Mouse (Mus musculus): Measurements from ENCODE around the gene Bcas2. TPM values are rescaled to one million over a fixed set of nuclear protein-coding genes. Genes with fewer than 3 reads are reported as not detected.
"Not testable (repeated sequence)": the region's sequence is repeated elsewhere in the genome, so short reads cannot be mapped to it uniquely, and the experiment has no call there.

The Bcas2 gene
- polyA plus RNA-seq, 1 experiment, result 82.1 TPM

DNA sequence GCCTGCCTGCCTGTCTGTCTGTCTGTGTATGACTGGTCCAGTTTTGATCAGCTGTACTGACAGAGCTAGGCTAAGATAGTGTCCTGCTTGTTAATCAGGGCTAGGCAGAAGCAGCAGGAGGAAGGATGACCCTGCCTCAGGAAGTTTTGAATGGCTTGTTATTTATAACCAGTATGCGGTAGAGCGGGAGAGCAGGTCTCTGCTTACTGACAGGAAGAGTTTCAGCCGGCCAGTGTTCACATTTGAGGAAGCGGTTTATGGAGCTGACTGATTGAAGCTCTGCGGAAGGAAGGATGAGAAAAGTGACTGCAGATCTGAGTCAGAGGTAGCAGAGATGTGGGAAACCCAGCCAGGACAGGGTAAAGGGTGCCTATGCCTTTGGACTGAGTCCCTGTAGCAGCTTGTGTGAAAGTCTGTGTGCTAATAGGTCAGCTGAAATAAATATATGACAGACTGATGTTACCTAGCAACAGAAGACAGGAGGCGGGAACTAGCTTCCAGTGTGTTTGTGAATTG lies 41.2 kb upstream of the Bcas2 start:
- Histone ChIP-seq H3K27ac (ENCODE audit: control insufficient read depth, insufficient read depth, low read depth, low read length) (no peak overlapping the region), H3K4me3 (ENCODE audit: control insufficient read depth, low read depth, low read length) (no peak overlapping the region), H3K27me3 (ENCODE audit: control insufficient read depth, insufficient read depth, low read length) (no peaks in the 10 kb centered on the region), H3K36me3 (ENCODE audit: control insufficient read depth, insufficient read depth, low read length) (no peaks in the 10 kb centered on the region), H3K4me1 (ENCODE audit: control insufficient read depth, insufficient read depth, low read length) (no peaks in the 10 kb centered on the region)
- no peak for TF ChIP-seq POLR2A (IDR thresholded peaks at IDR 0.05; ENCODE audit: control insufficient read depth, low read depth, low read length)
- no peak for TF ChIP-seq CTCF (IDR thresholded peaks at IDR 0.05; ENCODE audit: control insufficient read depth, insufficient read depth, insufficient replicate concordance, low read depth, low read length)

DNA sequence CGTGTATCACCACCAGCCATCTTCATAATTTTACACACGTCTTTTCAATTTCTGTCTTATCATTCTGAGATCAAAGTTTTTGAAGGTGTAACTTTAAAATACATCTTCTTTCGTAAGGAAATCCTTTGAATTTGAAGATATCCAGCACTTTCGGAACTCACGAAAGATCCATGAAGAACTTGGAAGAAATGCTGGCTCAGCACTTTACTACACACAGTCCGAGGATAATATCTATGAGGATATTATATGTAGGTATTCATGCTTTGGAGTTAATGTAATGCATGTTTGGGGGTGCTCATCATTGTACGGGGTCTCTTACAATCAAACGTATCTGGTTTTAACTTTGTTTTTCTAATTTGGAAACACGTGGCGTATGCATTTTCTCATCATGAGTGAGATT lies 38.4 kb upstream of the Bcas2 start:
- no peaks in the 10 kb centered on the region for H3K36me3 ChIP-seq (ENCODE audit: control insufficient read depth, insufficient read depth, low read length)
- no peak for TF ChIP-seq POLR2A (IDR thresholded peaks at IDR 0.05; ENCODE audit: control insufficient read depth, low read depth, low read length)
- TF ChIP-seq CTCF (IDR thresholded peaks at IDR 0.05; ENCODE audit: control insufficient read depth, insufficient read depth, insufficient replicate concordance, low read depth, low read length), result no peak

DNA sequence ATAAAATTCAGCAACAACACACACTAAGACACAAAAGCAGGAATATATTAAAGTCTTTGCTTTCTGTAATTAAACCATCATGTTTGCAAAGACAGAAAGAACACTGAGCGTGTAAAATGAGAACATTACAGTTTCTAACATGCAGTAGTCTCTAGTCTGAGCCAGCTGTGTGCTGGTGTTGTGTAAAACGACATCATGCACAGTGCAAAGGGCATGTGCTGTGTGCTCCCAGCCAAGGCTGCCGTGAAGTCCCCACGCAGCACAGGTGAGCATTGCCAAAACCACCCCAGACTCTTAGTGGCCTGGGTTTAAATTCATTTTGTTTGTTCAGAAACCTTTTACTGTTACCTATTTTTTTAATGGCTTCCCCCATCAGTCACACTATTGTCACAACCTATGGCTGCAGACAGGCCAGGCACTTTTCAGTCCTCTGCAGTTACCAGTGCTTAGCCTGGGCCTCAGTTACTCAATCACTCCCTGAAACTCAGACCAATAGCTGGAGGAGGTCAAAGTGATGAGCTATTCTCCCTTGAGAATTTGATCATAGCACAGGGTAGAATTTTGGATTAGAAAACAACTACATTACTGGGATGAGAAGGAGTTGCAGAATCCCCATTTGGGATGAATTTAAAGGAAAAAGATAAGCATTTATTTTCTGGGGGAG lies 34.9 kb upstream of the Bcas2 start:
- H3K27me3 ChIP-seq (ENCODE audit: control insufficient read depth, insufficient read depth, low read length), result no peaks in the 10 kb centered on the region
- TF ChIP-seq CTCF (IDR thresholded peaks at IDR 0.05; ENCODE audit: control insufficient read depth, insufficient read depth, insufficient replicate concordance, low read depth, low read length) (no peak), POLR2A (IDR thresholded peaks at IDR 0.05; ENCODE audit: control insufficient read depth, low read depth, low read length) (no peak)
- no peak overlapping the region for H3K4me3 ChIP-seq (ENCODE audit: control insufficient read depth, low read depth, low read length)
- no peak overlapping the region for H3K27ac ChIP-seq (ENCODE audit: control insufficient read depth, insufficient read depth, low read depth, low read length)
- H3K36me3 ChIP-seq (ENCODE audit: control insufficient read depth, insufficient read depth, low read length), result no peaks in the 10 kb centered on the region
- H3K4me1 ChIP-seq (ENCODE audit: control insufficient read depth, insufficient read depth, low read length), result no peaks in the 10 kb centered on the region

More for the DNA sequence above, 38.4 kb upstream of the Bcas2 start:
- Histone ChIP-seq H3K27ac (ENCODE audit: control insufficient read depth, insufficient read depth, low read depth, low read length) (no peak overlapping the region), H3K27me3 (ENCODE audit: control insufficient read depth, insufficient read depth, low read length) (no peaks in the 10 kb centered on the region), H3K4me3 (ENCODE audit: control insufficient read depth, low read depth, low read length) (no peak overlapping the region), H3K4me1 (ENCODE audit: control insufficient read depth, insufficient read depth, low read length) (no peaks in the 10 kb centered on the region)

DNA sequence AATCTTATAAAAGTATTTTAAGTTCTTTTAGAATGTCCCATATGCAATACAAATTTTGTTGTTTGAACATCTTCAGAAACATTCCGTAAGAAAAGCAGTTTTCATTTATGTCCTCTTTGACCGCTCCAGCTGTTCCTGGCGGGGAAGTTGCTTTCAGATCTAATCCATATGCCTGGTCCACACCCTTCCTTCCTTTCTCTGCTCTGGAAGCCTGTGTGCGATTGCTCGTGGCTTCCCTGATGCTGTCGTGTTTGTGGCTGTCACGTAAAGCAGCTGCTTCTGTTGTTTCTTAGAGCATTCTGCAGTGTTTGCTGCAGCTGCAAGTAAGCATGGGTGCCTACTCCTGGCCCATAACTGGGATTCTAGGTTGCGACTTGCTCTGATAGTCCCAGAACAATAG lies 32.4 kb upstream of the Bcas2 start:
- TF ChIP-seq POLR2A (IDR thresholded peaks at IDR 0.05; ENCODE audit: control insufficient read depth, low read depth, low read length) (no peak), CTCF (IDR thresholded peaks at IDR 0.05; ENCODE audit: control insufficient read depth, insufficient read depth, insufficient replicate concordance, low read depth, low read length) (no peak)
- Histone ChIP-seq H3K36me3 (ENCODE audit: control insufficient read depth, insufficient read depth, low read length) (no peaks in the 10 kb centered on the region), H3K27me3 (ENCODE audit: control insufficient read depth, insufficient read depth, low read length) (no peaks in the 10 kb centered on the region), H3K4me1 (ENCODE audit: control insufficient read depth, insufficient read depth, low read length) (no peaks in the 10 kb centered on the region), H3K4me3 (ENCODE audit: control insufficient read depth, low read depth, low read length) (no peak overlapping the region), H3K27ac (ENCODE audit: control insufficient read depth, insufficient read depth, low read depth, low read length) (no peak overlapping the region)

DNA sequence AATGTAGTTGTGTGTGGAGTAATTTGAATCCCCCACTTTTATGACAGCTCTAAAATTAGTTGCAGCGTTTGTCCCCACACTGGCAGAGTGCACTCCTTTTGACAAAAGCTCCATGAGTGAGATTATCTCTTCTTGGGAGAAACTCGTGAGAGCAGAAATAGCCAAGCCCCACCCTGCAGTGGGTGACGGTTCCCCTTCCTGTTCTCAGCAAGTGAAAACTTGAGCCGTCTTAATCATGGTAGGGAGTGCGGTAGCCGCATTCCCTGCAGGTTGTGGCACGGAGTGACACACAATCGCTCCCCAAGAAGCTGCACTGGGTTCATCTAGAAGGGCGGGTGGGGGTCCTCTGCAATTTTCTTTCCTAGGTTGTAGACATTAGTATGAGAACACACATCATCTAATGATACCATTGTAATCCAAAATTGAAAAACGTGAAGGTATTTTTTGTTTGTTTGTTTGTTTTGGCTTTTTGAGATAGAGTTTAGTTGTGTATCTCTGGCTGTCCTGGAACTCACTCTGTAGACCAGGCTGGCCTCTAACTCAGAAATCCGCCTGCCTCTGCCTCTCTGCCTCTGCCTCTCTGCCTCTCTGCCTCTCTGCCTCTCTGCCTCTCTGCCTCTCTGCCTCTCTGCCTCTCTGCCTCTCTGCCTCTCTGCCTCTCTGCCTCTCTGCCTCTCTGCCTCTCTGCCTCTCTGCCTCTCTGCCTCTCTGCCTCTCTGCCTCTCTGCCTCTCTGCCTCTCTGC lies 31.2 kb upstream of the Bcas2 start:
- H3K27ac ChIP-seq (ENCODE audit: control insufficient read depth, insufficient read depth, low read depth, low read length); H3K36me3 ChIP-seq (ENCODE audit: control insufficient read depth, insufficient read depth, low read length); H3K4me1 ChIP-seq (ENCODE audit: control insufficient read depth, insufficient read depth, low read length); H3K27me3 ChIP-seq (ENCODE audit: control insufficient read depth, insufficient read depth, low read length); H3K4me3 ChIP-seq (ENCODE audit: control insufficient read depth, low read depth, low read length): not testable (repeated sequence)

DNA sequence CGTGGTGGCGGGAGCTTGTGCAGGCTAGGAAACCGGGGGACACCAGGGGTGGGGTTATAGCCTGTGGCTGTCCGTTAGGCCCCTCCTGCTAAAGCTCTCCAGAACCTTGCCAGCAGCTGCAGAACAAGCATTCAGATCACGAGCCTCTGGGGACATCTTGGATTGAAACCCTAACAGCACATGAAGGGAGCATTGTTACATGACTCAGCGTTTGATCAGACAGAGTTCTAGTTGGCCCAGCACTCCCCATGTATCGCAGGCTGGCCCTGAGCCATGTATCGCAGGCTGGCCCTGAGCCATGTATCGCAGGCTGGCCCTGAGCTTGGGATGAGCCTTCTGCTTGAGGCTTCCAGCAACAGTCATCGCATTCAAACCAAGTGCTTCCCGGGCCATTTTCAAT lies 30.2 kb upstream of the Bcas2 start:
- no peaks in the 10 kb centered on the region for H3K36me3 ChIP-seq (ENCODE audit: control insufficient read depth, insufficient read depth, low read length)
- H3K27ac ChIP-seq (ENCODE audit: control insufficient read depth, insufficient read depth, low read depth, low read length), result no peak overlapping the region
- TF ChIP-seq CTCF (IDR thresholded peaks at IDR 0.05; ENCODE audit: control insufficient read depth, insufficient read depth, insufficient replicate concordance, low read depth, low read length) (no peak), POLR2A (IDR thresholded peaks at IDR 0.05; ENCODE audit: control insufficient read depth, low read depth, low read length) (no peak)
- no peak overlapping the region for H3K4me3 ChIP-seq (ENCODE audit: control insufficient read depth, low read depth, low read length)
- no peaks in the 10 kb centered on the region for H3K4me1 ChIP-seq (ENCODE audit: control insufficient read depth, insufficient read depth, low read length)
- no peaks in the 10 kb centered on the region for H3K27me3 ChIP-seq (ENCODE audit: control insufficient read depth, insufficient read depth, low read length)

DNA sequence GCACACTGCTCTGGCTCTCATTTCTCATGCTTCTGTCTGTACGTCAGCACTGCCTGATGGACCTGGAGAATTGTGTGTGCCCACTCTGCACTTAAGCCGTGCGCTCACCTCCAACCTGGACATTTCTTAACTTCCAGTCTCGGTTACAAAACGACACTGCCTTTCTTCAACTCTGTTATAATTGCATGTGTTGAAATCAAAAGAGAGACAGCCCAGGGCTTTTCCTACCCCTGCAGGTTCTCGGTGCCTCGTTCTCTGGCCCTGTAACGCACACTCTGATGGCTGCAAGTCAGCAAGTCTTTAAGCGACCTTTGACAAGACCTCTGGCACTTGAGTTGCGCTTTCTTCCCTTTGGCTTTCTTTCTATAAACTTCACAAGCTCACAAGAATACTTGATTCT lies 29.1 kb upstream of the Bcas2 start:
- Histone ChIP-seq H3K27ac (ENCODE audit: control insufficient read depth, insufficient read depth, low read depth, low read length) (no peak overlapping the region), H3K4me3 (ENCODE audit: control insufficient read depth, low read depth, low read length) (no peak overlapping the region), H3K4me1 (ENCODE audit: control insufficient read depth, insufficient read depth, low read length) (no peaks in the 10 kb centered on the region), H3K27me3 (ENCODE audit: control insufficient read depth, insufficient read depth, low read length) (no peaks in the 10 kb centered on the region), H3K36me3 (ENCODE audit: control insufficient read depth, insufficient read depth, low read length) (no peaks in the 10 kb centered on the region)
- TF ChIP-seq POLR2A (IDR thresholded peaks at IDR 0.05; ENCODE audit: control insufficient read depth, low read depth, low read length) (no peak), CTCF (IDR thresholded peaks at IDR 0.05; ENCODE audit: control insufficient read depth, insufficient read depth, insufficient replicate concordance, low read depth, low read length) (no peak)

Data from testis, adult 2 months (tissue).